8 mouse cellular contexts compared by ENCODE assay signal in genomic region chr6:112253943-112254342, GRCm38 (mm10). TPM values are rescaled to one million over a fixed set of nuclear protein-coding genes. Genes with fewer than 3 reads are reported as not detected.
A peak's percentile ranks its signal among the peaks of the same experiment; 100 is the strongest.
DNase-seq lines count a peak whose midpoint lies in the region; ATAC-seq lines count a peak whose summit lies in the region.
"Not testable (repeated sequence)": the region's sequence is repeated elsewhere in the genome, so short reads cannot be mapped to it uniquely, and the experiment has no call there.
"Had no signal": no experiment of that assay in that cellular context is flagged by ENCODE, and none has a peak within 500 bp of the region (broad histone marks: within the 10 kb centered on the region; RNA-seq: fewer than 3 reads in every experiment).

No protein-coding gene starts in this region.

- not testable (repeated sequence) for H3K9ac ChIP-seq in hindbrain, embryonic 11.5 days (ENCODE audit: low read depth, low read length); midbrain, embryonic 11.5 days (ENCODE audit: low read length); neural tube, embryonic 11.5 days (ENCODE audit: low read length)

- WGBS in hindbrain, embryonic 11.5 days = 91% methylated on average over 2 of the region's 3 CpGs
- 94% methylated on average over 2 of the region's 3 CpGs for WGBS in midbrain, embryonic 11.5 days
- 90% methylated on average over 2 of the region's 3 CpGs for WGBS in neural tube, embryonic 11.5 days

- ATAC-seq in hindbrain, embryonic 11.5 days (ENCODE audit: low FRiP score); midbrain, embryonic 11.5 days (ENCODE audit: low FRiP score); neural tube, embryonic 11.5 days (ENCODE audit: insufficient read depth, low FRiP score, low TSS enrichment): not testable (repeated sequence)

- H3K4me2 ChIP-seq in hindbrain, embryonic 11.5 days (replicated peaks; ENCODE audit: low read depth, low read length); midbrain, embryonic 11.5 days; neural tube, embryonic 11.5 days (ENCODE audit: low read depth): not testable (repeated sequence)

- not testable (repeated sequence) for H3K27ac ChIP-seq in hindbrain, embryonic 11.5 days (ENCODE audit: low read depth, low read length); midbrain, embryonic 11.5 days (ENCODE audit: low read depth, low read length); neural tube, embryonic 11.5 days (ENCODE audit: low read depth, low read length)

- H3K4me3 ChIP-seq in hindbrain, embryonic 11.5 days (ENCODE audit: low read depth, low read length); midbrain, embryonic 11.5 days (ENCODE audit: low read depth, low read length); neural tube, embryonic 11.5 days (ENCODE audit: low read depth, low read length): not testable (repeated sequence)

- H3K36me3 ChIP-seq in hindbrain, embryonic 11.5 days (ENCODE audit: control insufficient read depth, insufficient read depth, low read length); midbrain, embryonic 11.5 days (ENCODE audit: control insufficient read depth, insufficient read depth, low read length); neural tube, embryonic 11.5 days (ENCODE audit: control insufficient read depth, insufficient read depth, low read length): not testable (repeated sequence)

- DNase-seq in Muller cell, postnatal 12 days (ENCODE audit: inconsistent ontology term) = peak; percentile 92
- DNase-seq in R1 (ENCODE audit: low read depth, low spot score) = peak; percentile 26
- DNase-seq in hindbrain, embryonic 11.5 days (ENCODE audit: low spot score) = peak; percentile 15
- DNase-seq in midbrain, embryonic 11.5 days (ENCODE audit: low spot score, missing footprints) = peak; percentile 93
- DNase-seq in neural tube, embryonic 11.5 days (ENCODE audit: low spot score) = peak; percentile 50

- H3K4me1 ChIP-seq in hindbrain, embryonic 11.5 days (replicated peaks; ENCODE audit: control insufficient read depth, insufficient read depth, low read length); midbrain, embryonic 11.5 days (ENCODE audit: control insufficient read depth, insufficient read depth, low read length); neural tube, embryonic 11.5 days (ENCODE audit: control insufficient read depth, insufficient read depth, low read length): not testable (repeated sequence)

- H3K9me3 ChIP-seq in hindbrain, embryonic 11.5 days (ENCODE audit: control insufficient read depth, low read length); midbrain, embryonic 11.5 days (ENCODE audit: control insufficient read depth, low read length); neural tube, embryonic 11.5 days (ENCODE audit: control insufficient read depth, low read length): not testable (repeated sequence)

- not testable (repeated sequence) for H3K27me3 ChIP-seq in hindbrain, embryonic 11.5 days (ENCODE audit: control insufficient read depth, insufficient read depth, low read length); midbrain, embryonic 11.5 days (ENCODE audit: control insufficient read depth, insufficient read depth, low read length); neural tube, embryonic 11.5 days (ENCODE audit: control insufficient read depth, insufficient read depth, low read length)

RNA-seq across cellular contexts. Expression of gene Lmcd1, which starts 19.6 kb away (rescaled TPM):
- 6.6 and 8.4 TPM in 2 replicates for polyA plus RNA-seq in hindbrain, embryonic 11.5 days (2014; fragmentation: Nextera tagmentation; extraction: Ambion mirVana)
- polyA plus RNA-seq in midbrain, embryonic 11.5 days (2014; fragmentation: Nextera tagmentation; extraction: Ambion mirVana) = 3.0 and 3.8 TPM in 2 replicates
- polyA plus RNA-seq in neural tube, embryonic 11.5 days (2014; fragmentation: Nextera tagmentation; extraction: Ambion mirVana) = 6.9 and 10.6 TPM in 2 replicates
- polyA plus RNA-seq: activated CD4-positive, CD25-positive, alpha-beta regulatory T cell, adult 4 months; CD4-positive, CD25-positive, alpha-beta regulatory T cell, adult 4 months; G1E had no signal

Comparison
In these comparisons a context has a peak if more than half of its experiments do, and no peak if none do; other contexts are left out.
1. DNase-seq: peak in every context shown above with its lines; median percentile 93 in midbrain, embryonic 11.5 days; 92 in Muller cell, postnatal 12 days; 50 in neural tube, embryonic 11.5 days; 26 in R1; 15 in hindbrain, embryonic 11.5 days.